Mouse (Mus musculus) forebrain, embryonic 12.5 days (tissue): ENCODE results near the gene Taf9b. TPM values are rescaled to one million over a fixed set of nuclear protein-coding genes. Genes with fewer than 3 reads are reported as not detected.

Source experiments
- ATAC-seq: fragments of 200-750 bp; cut with Nextera tagmentation; 2 replicates; pipeline ENCODE4 v1.8.0; 2017; ENCODE audit warnings: moderate TSS enrichment; ENCODE audit not compliant: low FRiP score
- H3K27ac ChIP-seq: fragments of 300-500 bp; sonication (generic); 2 replicates; pipeline ENCODE4 v1.5.1; 2016; ENCODE audit warnings: mild to moderate bottlenecking
- H3K27me3 ChIP-seq: fragments of 300-500 bp; sonication (generic); 2 replicates; pipeline ENCODE4 v1.6.1; 2016; ENCODE audit warnings: mild to moderate bottlenecking
- H3K36me3 ChIP-seq: fragments of 300-500 bp; sonication (generic); replicated peaks from 2 replicates; pipeline ENCODE4 v1.6.1; 2016; ENCODE audit warnings: mild to moderate bottlenecking
- H3K4me1 ChIP-seq: fragments of 300-500 bp; sonication (generic); 2 replicates; pipeline ENCODE4 v1.6.1; 2016
- H3K4me2 ChIP-seq: fragments of 300-500 bp; sonication (generic); 2 replicates; pipeline ENCODE4 v1.6.1; 2016; ENCODE audit warnings: mild to moderate bottlenecking, moderate library complexity
- H3K4me3 ChIP-seq: fragments of 300-500 bp; sonication (generic); replicated peaks from 2 replicates; pipeline ENCODE4 v1.5.1; 2016; ENCODE audit warnings: mild to moderate bottlenecking
- H3K9ac ChIP-seq: fragments of 300-500 bp; sonication (generic); 2 replicates; pipeline ENCODE4 v1.6.1; 2016; ENCODE audit warnings: mild to moderate bottlenecking
- H3K9me3 ChIP-seq: fragments of 300-500 bp; sonication (generic); 2 replicates; pipeline ENCODE4 v1.6.1; 2016
- WGBS: fragments of 180-500 bp; shearing (Covaris S2); methylation state at CpG from one replicate; pipeline ENCODE4 v1.1.7; 2016; 5-methylcytosine and 5-hydroxymethylcytosine counted together
- polyA plus RNA-seq: library from polyadenylated mRNA; unstranded; fragments of >200 nt; fragmentation: Nextera tagmentation; extraction: Ambion mirVana; gene quantifications from 2 replicates; pipeline ENCODE4 v1.2.1, GENCODE M21; 2016

Gene Taf9b
- polyA plus RNA-seq, 1 experiment from 2014 or later, result 14.2 TPM

GRCm38 (mm10) chrX:106184279-106184678 lies 36.7 kb downstream of the Taf9b start:
- Histone ChIP-seq H3K9me3 (no peaks in the 10 kb centered on the region), H3K36me3 (no peaks in the 10 kb centered on the region), H3K4me2 (no peak overlapping the region), H3K9ac (no peak overlapping the region), H3K27me3 (no peaks in the 10 kb centered on the region), H3K4me1 (peaks cover 10% of the 10 kb centered on the region), H3K27ac (no peak overlapping the region), H3K4me3 (no peak overlapping the region)
- no peak for ATAC-seq
- WGBS, result 39% methylated on average over 4 of the region's 4 CpGs

- no peak overlapping the region for H3K4me3 ChIP-seq
- WGBS, result 63% methylated on average over 9 of the region's 9 CpGs
Observed at GRCm38 (mm10) chrX:106176331-106176730, 44.6 kb downstream of the Taf9b start.

GRCm38 (mm10) chrX:106171853-106172154 lies 49.2 kb downstream of the Taf9b start:
- H3K4me1 ChIP-seq, result no peaks in the 10 kb centered on the region
- no peak for ATAC-seq

More at GRCm38 (mm10) chrX:106176331-106176730, 44.6 kb downstream of the Taf9b start:
- H3K27ac ChIP-seq, result no peak overlapping the region
- no peaks in the 10 kb centered on the region for H3K4me1 ChIP-seq
- ATAC-seq, result no peak
- no peak overlapping the region for H3K4me2 ChIP-seq
- H3K36me3 ChIP-seq, result no peaks in the 10 kb centered on the region
- H3K9me3 ChIP-seq, result no peaks in the 10 kb centered on the region
- no peaks in the 10 kb centered on the region for H3K27me3 ChIP-seq
- no peak overlapping the region for H3K9ac ChIP-seq

GRCm38 (mm10) chrX:106171106-106171852 lies 49.7 kb downstream of the Taf9b start:
- no peak overlapping the region for H3K27ac ChIP-seq

More at GRCm38 (mm10) chrX:106171853-106172154, 49.2 kb downstream of the Taf9b start:
- Histone ChIP-seq H3K4me2 (peak overlapping the region; percentile 47; the same call in 1 of the 2 replicates), H3K9ac (no peak overlapping the region), H3K27me3 (no peaks in the 10 kb centered on the region), H3K27ac (no peak overlapping the region), H3K36me3 (no peaks in the 10 kb centered on the region), H3K9me3 (no peaks in the 10 kb centered on the region), H3K4me3 (no peak overlapping the region; the same call in 1 of the 2 replicates)
- WGBS, result 61% methylated on average over 6 of the region's 6 CpGs

GRCm38 (mm10) chrX:106165089-106165488 lies 55.9 kb downstream of the Taf9b start:
- Histone ChIP-seq H3K9me3 (no peaks in the 10 kb centered on the region), H3K4me1 (no peaks in the 10 kb centered on the region), H3K4me3 (no peak overlapping the region), H3K27ac (no peak overlapping the region), H3K9ac (no peak overlapping the region), H3K4me2 (no peak overlapping the region), H3K36me3 (no peaks in the 10 kb centered on the region), H3K27me3 (no peaks in the 10 kb centered on the region)
- no peak for ATAC-seq
- 89% methylated on average over 1 of the region's 1 CpGs for WGBS

More at GRCm38 (mm10) chrX:106171106-106171852, 49.7 kb downstream of the Taf9b start:
- Histone ChIP-seq H3K9me3 (no peaks in the 10 kb centered on the region), H3K4me3 (peak overlapping the region; percentile 28), H3K4me1 (no peaks in the 10 kb centered on the region), H3K36me3 (no peaks in the 10 kb centered on the region), H3K27me3 (no peaks in the 10 kb centered on the region), H3K4me2 (peak overlapping the region; percentile 47), H3K9ac (0 out of 2 replicates have a peak overlapping the region, but pooled peaks have one; percentile 12)
- peak; percentile 90 for ATAC-seq
- WGBS, result 26% methylated on average over 18 of the region's 18 CpGs

- H3K9me3 ChIP-seq, result no peaks in the 10 kb centered on the region
Observed at GRCm38 (mm10) chrX:106164555-106164954, 56.4 kb downstream of the Taf9b start.

GRCm38 (mm10) chrX:106163995-106164394 lies 57.0 kb downstream of the Taf9b start:
- H3K9me3 ChIP-seq, result no peaks in the 10 kb centered on the region
- H3K36me3 ChIP-seq, result no peaks in the 10 kb centered on the region
- H3K4me3 ChIP-seq, result no peak overlapping the region
- ATAC-seq, result no peak
- no peaks in the 10 kb centered on the region for H3K27me3 ChIP-seq
- 72% methylated on average over 5 of the region's 5 CpGs for WGBS
- H3K27ac ChIP-seq, result no peak overlapping the region
- no peak overlapping the region for H3K4me2 ChIP-seq
- no peaks in the 10 kb centered on the region for H3K4me1 ChIP-seq
- no peak overlapping the region for H3K9ac ChIP-seq

More at GRCm38 (mm10) chrX:106164555-106164954, 56.4 kb downstream of the Taf9b start:
- H3K4me3 ChIP-seq, result no peak overlapping the region
- no peak for ATAC-seq
- H3K4me1 ChIP-seq, result no peaks in the 10 kb centered on the region
- no peak overlapping the region for H3K9ac ChIP-seq
- no peak overlapping the region for H3K4me2 ChIP-seq
- 71% methylated on average over 5 of the region's 5 CpGs for WGBS
- H3K36me3 ChIP-seq, result no peaks in the 10 kb centered on the region
- no peaks in the 10 kb centered on the region for H3K27me3 ChIP-seq
- H3K27ac ChIP-seq, result no peak overlapping the region

Other genes with a start within 250 kb of the Taf9b start
- 33.5 and 38.3 TPM in 2 replicates for gene Magt1, start 209.3 kb downstream of the Taf9b start, polyA plus RNA-seq
- gene Cox7b, start 205.5 kb downstream of the Taf9b start, polyA plus RNA-seq, result 284 and 287 TPM in 2 replicates
- 24.8 and 25.0 TPM in 2 replicates for gene Atp7a, start 193.9 kb downstream of the Taf9b start, polyA plus RNA-seq
- gene Tlr13, start 78.0 kb downstream of the Taf9b start, polyA plus RNA-seq, result 0.08 and 0.17 TPM in 2 replicates
- gene Pgk1, start 34.1 kb downstream of the Taf9b start, polyA plus RNA-seq, result 369 and 371 TPM in 2 replicates
- gene Fnd3c2, start 34.2 kb upstream of the Taf9b start, polyA plus RNA-seq, result not detected in 2 replicates